Comparison of ENCODE assay signal across 18 mouse cellular contexts in the genomic region with DNA sequence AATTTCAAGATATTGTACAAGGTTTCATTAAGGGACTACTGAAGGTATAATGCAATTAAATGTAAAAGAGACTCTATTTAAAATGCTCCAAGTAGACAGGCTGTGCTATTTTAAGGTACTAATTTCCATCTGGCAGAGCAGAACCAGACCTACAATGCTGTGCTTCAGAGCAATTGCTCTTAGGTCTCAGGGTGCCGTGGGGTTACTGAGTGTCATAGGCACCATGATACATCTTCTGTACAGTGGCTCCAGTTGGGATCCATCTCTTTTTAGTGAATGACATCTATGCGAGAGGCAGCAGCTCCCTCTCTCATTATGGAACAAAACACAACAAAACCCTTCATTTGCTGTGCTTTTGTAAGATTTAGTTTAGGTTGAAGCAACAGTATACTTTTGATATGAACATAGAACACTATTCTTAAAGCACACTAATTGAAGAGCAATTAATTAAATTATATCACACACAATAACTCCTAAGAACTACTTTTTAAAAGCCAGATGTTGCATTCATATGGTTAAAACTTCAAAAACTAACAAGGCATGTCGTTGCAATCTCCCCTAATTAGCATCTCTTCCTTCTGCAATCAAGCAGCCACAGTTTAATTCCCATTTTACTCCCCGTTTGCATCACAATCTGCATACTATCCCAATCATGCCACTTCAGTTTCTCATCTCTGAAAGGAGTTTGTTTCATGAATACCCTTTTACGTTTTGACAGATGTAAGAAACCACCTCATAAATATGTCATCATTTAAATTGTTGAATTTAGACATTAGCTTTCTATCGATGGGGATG.
A peak's percentile ranks its signal among the peaks of the same experiment; 100 is the strongest.
DNase-seq lines count a peak whose midpoint lies in the region; ATAC-seq and TF ChIP-seq lines count a peak whose summit lies in the region.
"Had no signal": no experiment of that assay in that cellular context is flagged by ENCODE, and none has a peak within 500 bp of the region (broad histone marks: within the 10 kb centered on the region; RNA-seq: fewer than 3 reads in every experiment).

No protein-coding gene starts in this region.

- no peaks in the 10 kb centered on the region for H3K36me3 ChIP-seq in forebrain, embryonic 13.5 days (ENCODE audit: poor library complexity, severe bottlenecking)
- H3K36me3 ChIP-seq in forebrain, embryonic 10.5 days (replicated peaks) = no peaks in the 10 kb centered on the region
- H3K36me3 ChIP-seq in lung, embryonic 14.5 days (ENCODE audit: insufficient read depth) = no peaks in the 10 kb centered on the region
- H3K36me3 ChIP-seq in forebrain, embryonic 16.5 days (ENCODE audit: control insufficient read depth, insufficient read depth) = no peaks in the 10 kb centered on the region
- H3K36me3 ChIP-seq: embryonic facial prominence, embryonic 10.5 days; heart, embryonic 13.5 days; hindbrain, embryonic 13.5 days had no signal

- H3K9me3 ChIP-seq in forebrain, embryonic 13.5 days (replicated peaks) = no peaks in the 10 kb centered on the region
- H3K9me3 ChIP-seq in forebrain, embryonic 10.5 days = no peaks in the 10 kb centered on the region
- no peaks in the 10 kb centered on the region for H3K9me3 ChIP-seq in lung, embryonic 14.5 days (ENCODE audit: low read depth, low read length)
- H3K9me3 ChIP-seq in forebrain, embryonic 16.5 days (ENCODE audit: control insufficient read depth, low read length) = no peaks in the 10 kb centered on the region
- H3K9me3 ChIP-seq: embryonic facial prominence, embryonic 10.5 days; heart, embryonic 13.5 days; hindbrain, embryonic 13.5 days had no signal

- peak; percentile 80 for ATAC-seq in forebrain, embryonic 13.5 days
- ATAC-seq in lung, embryonic 14.5 days (ENCODE audit: insufficient read depth) = no peak
- peak; percentile 74 for ATAC-seq in forebrain, embryonic 16.5 days
- ATAC-seq: intestine, postnatal 0 days had no signal

- no peak for TF ChIP-seq POLR2A in brain, embryonic 14.5 days (IDR thresholded peaks at IDR 0.05; ENCODE audit: borderline replicate concordance, extremely low read depth, insufficient read depth, insufficient read length, poor library complexity, severe bottlenecking)

- WGBS in forebrain, embryonic 13.5 days = 27% methylated on average over 6 of the region's 6 CpGs
- WGBS in forebrain, embryonic 10.5 days = 69% methylated on average over 6 of the region's 6 CpGs
- 39% methylated on average over 6 of the region's 6 CpGs for WGBS in lung, embryonic 14.5 days
- 15% methylated on average over 6 of the region's 6 CpGs for WGBS in forebrain, embryonic 16.5 days

- no peak for TF ChIP-seq CTCF in lung, embryonic 14.5 days (IDR thresholded peaks at IDR 0.05; ENCODE audit: low read depth)
- TF ChIP-seq CTCF in brain, embryonic 14.5 days (IDR thresholded peaks at IDR 0.05; ENCODE audit: borderline replicate concordance, extremely low read depth, insufficient read depth, insufficient read length) = no peak

- no peaks in the 10 kb centered on the region for H3K27me3 ChIP-seq in forebrain, embryonic 13.5 days
- no peaks in the 10 kb centered on the region for H3K27me3 ChIP-seq in forebrain, embryonic 10.5 days (ENCODE audit: poor library complexity, severe bottlenecking)
- peaks cover 3% of the 10 kb centered on the region; the same call in 1 of the 2 replicates for H3K27me3 ChIP-seq in lung, embryonic 14.5 days (ENCODE audit: insufficient read depth, low read length)
- no peaks in the 10 kb centered on the region for H3K27me3 ChIP-seq in forebrain, embryonic 16.5 days (replicated peaks; ENCODE audit: control insufficient read depth, insufficient read depth, low read length)
- H3K27me3 ChIP-seq: heart, embryonic 13.5 days; hindbrain, embryonic 13.5 days had no signal

- H3K4me1 ChIP-seq in forebrain, embryonic 13.5 days = peaks cover 30% of the 10 kb centered on the region
- peaks cover 35% of the 10 kb centered on the region for H3K4me1 ChIP-seq in forebrain, embryonic 10.5 days
- H3K4me1 ChIP-seq in lung, embryonic 14.5 days (ENCODE audit: insufficient read depth) = peaks cover 9% of the 10 kb centered on the region
- peaks cover 16% of the 10 kb centered on the region for H3K4me1 ChIP-seq in forebrain, embryonic 16.5 days (replicated peaks; ENCODE audit: control insufficient read depth, insufficient read depth, low read length)

- H3K4me2 ChIP-seq in forebrain, embryonic 13.5 days = no peak overlapping the region
- no peak overlapping the region for H3K4me2 ChIP-seq in lung, embryonic 14.5 days
- H3K4me2 ChIP-seq in forebrain, embryonic 16.5 days (ENCODE audit: low read length) = no peak overlapping the region
- H3K4me2 ChIP-seq: heart, embryonic 13.5 days; hindbrain, embryonic 13.5 days had no signal

- DNase-seq in forebrain, embryonic 10.5 days (ENCODE audit: extremely low spot score, low spot score) = no peak
- peak; percentile 65 for DNase-seq in lung, embryonic 14.5 days
- DNase-seq in lung, postnatal 25 days (ENCODE audit: low spot score) = no peak
- peak; percentile 78 for DNase-seq in brain, embryonic 14.5 days (ENCODE audit: low read depth)
- DNase-seq in layer of hippocampus, adult 11-12 months (ENCODE audit: low spot score) = no peak
- DNase-seq in lung, postnatal 10 days = no peak
- DNase-seq: adrenal gland, postnatal 10 days; cerebellum, adult 2 months; cerebellum, postnatal 10 days; gastrocnemius, postnatal 36 days; heart, adult 11 months; heart, postnatal 36 days had no signal

- no peak overlapping the region for H3K9ac ChIP-seq in forebrain, embryonic 13.5 days
- H3K9ac ChIP-seq in lung, embryonic 14.5 days = no peak overlapping the region
- no peak overlapping the region for H3K9ac ChIP-seq in forebrain, embryonic 16.5 days (replicated peaks; ENCODE audit: low read depth, low read length)
- H3K9ac ChIP-seq: heart, embryonic 13.5 days; hindbrain, embryonic 13.5 days had no signal

- H3K4me3 ChIP-seq in forebrain, embryonic 13.5 days = no peak overlapping the region
- no peak overlapping the region for H3K4me3 ChIP-seq in forebrain, embryonic 10.5 days
- no peak overlapping the region for H3K4me3 ChIP-seq in lung, embryonic 14.5 days (ENCODE audit: low read depth, low read length)
- H3K4me3 ChIP-seq in forebrain, embryonic 16.5 days (replicated peaks; ENCODE audit: low read length) = no peak overlapping the region
- H3K4me3 ChIP-seq: embryonic facial prominence, embryonic 10.5 days; heart, embryonic 13.5 days; hindbrain, embryonic 13.5 days had no signal

- H3K27ac ChIP-seq in forebrain, embryonic 13.5 days = no peak overlapping the region
- no peak overlapping the region for H3K27ac ChIP-seq in forebrain, embryonic 10.5 days
- no peak overlapping the region for H3K27ac ChIP-seq in lung, embryonic 14.5 days (ENCODE audit: low read depth)
- no peak overlapping the region; the same call in 1 of the 2 replicates for H3K27ac ChIP-seq in forebrain, embryonic 16.5 days (ENCODE audit: low read length)
- H3K27ac ChIP-seq: embryonic facial prominence, embryonic 10.5 days; hindbrain, embryonic 13.5 days had no signal

Comparison
In these comparisons a context has a peak if more than half of its experiments do, and no peak if none do; other contexts are left out.
1. DNase-seq: peak in lung, embryonic 14.5 days (single experiment) and brain, embryonic 14.5 days (single experiment); none in forebrain, embryonic 10.5 days (single experiment), lung, postnatal 25 days (single experiment), layer of hippocampus, adult 11-12 months (single experiment) and lung, postnatal 10 days (single experiment).